Mouse (Mus musculus): ENCODE measurements around the gene Tas2r125. TPM values are rescaled to one million over a fixed set of nuclear protein-coding genes. Genes with fewer than 3 reads are reported as not detected.

Gene Tas2r125
- total and polyA plus RNA-seq, 3 experiments, result not detected

GRCm38 (mm10) chr6:132957819-132958218 lies 48.4 kb downstream of the Tas2r125 start, which contains the start of gene Tas2r131 (continued):
- TF ChIP-seq E2F4 (IDR thresholded peaks at IDR 0.05; ENCODE audit: borderline replicate concordance, low read depth, low read length) (no peak), MAX (IDR thresholded peaks at IDR 0.05; ENCODE audit: low read length) (no peak), EP300 (IDR thresholded peaks at IDR 0.05; ENCODE audit: low read depth in 1 of 2, low read length in 2 of 2) (no peak)

Other genes with a start within 250 kb of the Tas2r125 start
- gene Tas2r121, start 208.6 kb upstream of the Tas2r125 start, total RNA-seq (2012; rRNA removed), result not detected in 2 replicates
- not detected for gene Tas2r121, start 208.6 kb upstream of the Tas2r125 start, polyA plus RNA-seq (2012; ENCODE audit: insufficient read depth in 1 of 2, insufficient read length in 2 of 2, low read depth in 1 of 2, low replicate concordance in 2 of 2, missing spikeins in 1 of 2)
- not detected in 2 replicates for gene Tas2r122, start 197.7 kb upstream of the Tas2r125 start, total RNA-seq (2012; rRNA removed)
- not detected for gene Tas2r122, start 197.7 kb upstream of the Tas2r125 start, polyA plus RNA-seq (2012; ENCODE audit: insufficient read depth in 1 of 2, insufficient read length in 2 of 2, low read depth in 1 of 2, low replicate concordance in 2 of 2, missing spikeins in 1 of 2)
- gene Tas2r115, start 171.6 kb upstream of the Tas2r125 start, total RNA-seq (2012; rRNA removed), result not detected in 2 replicates
- not detected for gene Tas2r115, start 171.6 kb upstream of the Tas2r125 start, polyA plus RNA-seq (2012; ENCODE audit: insufficient read depth in 1 of 2, insufficient read length in 2 of 2, low read depth in 1 of 2, low replicate concordance in 2 of 2, missing spikeins in 1 of 2)
- gene Tas2r124, start 154.9 kb upstream of the Tas2r125 start, total RNA-seq (2012; rRNA removed), result not detected in 2 replicates
- gene Tas2r124, start 154.9 kb upstream of the Tas2r125 start, polyA plus RNA-seq (2012; ENCODE audit: insufficient read depth in 1 of 2, insufficient read length in 2 of 2, low read depth in 1 of 2, low replicate concordance in 2 of 2, missing spikeins in 1 of 2), result not detected
- not detected in 2 replicates for gene Tas2r102, start 147.5 kb upstream of the Tas2r125 start, total RNA-seq (2012; rRNA removed)
- not detected for gene Tas2r102, start 147.5 kb upstream of the Tas2r125 start, polyA plus RNA-seq (2012; ENCODE audit: insufficient read depth in 1 of 2, insufficient read length in 2 of 2, low read depth in 1 of 2, low replicate concordance in 2 of 2, missing spikeins in 1 of 2)
- gene Tas2r136, start 131.5 kb upstream of the Tas2r125 start, total RNA-seq (2012; rRNA removed), result not detected in 2 replicates
- gene Tas2r136, start 131.5 kb upstream of the Tas2r125 start, polyA plus RNA-seq (2012; ENCODE audit: insufficient read depth in 1 of 2, insufficient read length in 2 of 2, low read depth in 1 of 2, low replicate concordance in 2 of 2, missing spikeins in 1 of 2), result not detected
- not detected in 2 replicates for gene Tas2r117, start 106.8 kb upstream of the Tas2r125 start, total RNA-seq (2012; rRNA removed)
- gene Tas2r117, start 106.8 kb upstream of the Tas2r125 start, polyA plus RNA-seq (2012; ENCODE audit: insufficient read depth in 1 of 2, insufficient read length in 2 of 2, low read depth in 1 of 2, low replicate concordance in 2 of 2, missing spikeins in 1 of 2), result not detected
- gene Tas2r123, start 62.5 kb upstream of the Tas2r125 start, total RNA-seq (2012; rRNA removed), result not detected in 2 replicates
- not detected for gene Tas2r123, start 62.5 kb upstream of the Tas2r125 start, polyA plus RNA-seq (2012; ENCODE audit: insufficient read depth in 1 of 2, insufficient read length in 2 of 2, low read depth in 1 of 2, low replicate concordance in 2 of 2, missing spikeins in 1 of 2)
- gene Tas2r116, start 54.2 kb upstream of the Tas2r125 start, total RNA-seq (2012; rRNA removed), result not detected in 2 replicates
- not detected for gene Tas2r116, start 54.2 kb upstream of the Tas2r125 start, polyA plus RNA-seq (2012; ENCODE audit: insufficient read depth in 1 of 2, insufficient read length in 2 of 2, low read depth in 1 of 2, low replicate concordance in 2 of 2, missing spikeins in 1 of 2)
- not detected in 2 replicates for gene Tas2r110, start 41.6 kb upstream of the Tas2r125 start, total RNA-seq (2012; rRNA removed)
- not detected for gene Tas2r110, start 41.6 kb upstream of the Tas2r125 start, polyA plus RNA-seq (2012; ENCODE audit: insufficient read depth in 1 of 2, insufficient read length in 2 of 2, low read depth in 1 of 2, low replicate concordance in 2 of 2, missing spikeins in 1 of 2)
- not detected in 2 replicates for gene Tas2r113, start 16.6 kb upstream of the Tas2r125 start, total RNA-seq (2012; rRNA removed)
- gene Tas2r113, start 16.6 kb upstream of the Tas2r125 start, polyA plus RNA-seq (2012; ENCODE audit: insufficient read depth in 1 of 2, insufficient read length in 2 of 2, low read depth in 1 of 2, low replicate concordance in 2 of 2, missing spikeins in 1 of 2), result not detected
- gene Tas2r129, start 41.5 kb downstream of the Tas2r125 start, total RNA-seq (2012; rRNA removed), result not detected in 2 replicates
- gene Tas2r129, start 41.5 kb downstream of the Tas2r125 start, polyA plus RNA-seq (2012; ENCODE audit: insufficient read depth in 1 of 2, insufficient read length in 2 of 2, low read depth in 1 of 2, low replicate concordance in 2 of 2, missing spikeins in 1 of 2), result not detected
- not detected in 2 replicates for gene Tas2r131, start 48.3 kb downstream of the Tas2r125 start, total RNA-seq (2012; rRNA removed)
- not detected for gene Tas2r131, start 48.3 kb downstream of the Tas2r125 start, polyA plus RNA-seq (2012; ENCODE audit: insufficient read depth in 1 of 2, insufficient read length in 2 of 2, low read depth in 1 of 2, low replicate concordance in 2 of 2, missing spikeins in 1 of 2)
- gene Tas2r109, start 71.3 kb downstream of the Tas2r125 start, total RNA-seq (2012; rRNA removed), result not detected in 2 replicates
- gene Tas2r109, start 71.3 kb downstream of the Tas2r125 start, polyA plus RNA-seq (2012; ENCODE audit: insufficient read depth in 1 of 2, insufficient read length in 2 of 2, low read depth in 1 of 2, low replicate concordance in 2 of 2, missing spikeins in 1 of 2), result not detected
- not detected in 2 replicates for gene Tas2r103, start 127.5 kb downstream of the Tas2r125 start, total RNA-seq (2012; rRNA removed)
- not detected for gene Tas2r103, start 127.5 kb downstream of the Tas2r125 start, polyA plus RNA-seq (2012; ENCODE audit: insufficient read depth in 1 of 2, insufficient read length in 2 of 2, low read depth in 1 of 2, low replicate concordance in 2 of 2, missing spikeins in 1 of 2)
- not detected in 2 replicates for gene Tas2r140, start 146.2 kb downstream of the Tas2r125 start, total RNA-seq (2012; rRNA removed)
- not detected for gene Tas2r140, start 146.2 kb downstream of the Tas2r125 start, polyA plus RNA-seq (2012; ENCODE audit: insufficient read depth in 1 of 2, insufficient read length in 2 of 2, low read depth in 1 of 2, low replicate concordance in 2 of 2, missing spikeins in 1 of 2)
- gene Smim10l1, start 195.3 kb downstream of the Tas2r125 start, total RNA-seq (2012; rRNA removed), result 11.4 and 14.3 TPM in 2 replicates
- gene Smim10l1, start 195.3 kb downstream of the Tas2r125 start, polyA plus RNA-seq (2012; ENCODE audit: insufficient read depth in 1 of 2, insufficient read length in 2 of 2, low read depth in 1 of 2, low replicate concordance in 2 of 2, missing spikeins in 1 of 2), result 10 to 100 TPM in 1 of 2 experiments, not detected in 1; 28.0 TPM